Mouse (Mus musculus) gastrocnemius, adult 8-10 months (tissue): ENCODE data around the gene Slco6d1. TPM values are rescaled to one million over a fixed set of nuclear protein-coding genes. Genes with fewer than 3 reads are reported as not detected.
"Not testable (repeated sequence)": the region's sequence is repeated elsewhere in the genome, so short reads cannot be mapped to it uniquely, and the experiment has no call there.

ENCODE experiments used
- DNase-seq, 2 experiments: peaks; one replicate each; pipeline ENCODE4 v3.0.0; 2022; ENCODE audit warnings: low spot score in 2 of 2
- microRNA-seq: library from miRNA; unstranded; fragments of <30 nt; microRNA quantifications from one replicate; pipeline ENCODE4 v1.2.0, GENCODE M21; 2022
- total RNA-seq, 4 experiments: library from RNA; stranded (reverse); gene quantifications; 2 replicates each; pipeline ENCODE4 v1.2.4; 2022

Slco6d1 gene
- total RNA-seq: not detected

- no peak for DNase-seq
Observed at GRCm38 (mm10) chr1:98420824-98421223, at the start of gene Slco6d1. TSS of gene Slco6d1 (plus strand) at chr1:98421124.

GRCm38 (mm10) chr1:98392001-98392400, 28.9 kb upstream of the Slco6d1 start:
- no peak for DNase-seq

- no peak for DNase-seq
Observed at GRCm38 (mm10) chr1:98447929-98448328, 27.0 kb downstream of the Slco6d1 start.

GRCm38 (mm10) chr1:98459224-98459623, 38.3 kb downstream of the Slco6d1 start:
- not testable (repeated sequence) for DNase-seq

- DNase-seq: not testable (repeated sequence)
Observed at GRCm38 (mm10) chr1:98476381-98476780, 55.5 kb downstream of the Slco6d1 start.

- no peak for DNase-seq
Observed at GRCm38 (mm10) chr1:98479243-98479642, 58.3 kb downstream of the Slco6d1 start.

- no peak for DNase-seq
Observed at GRCm38 (mm10) chr1:98505982-98506381, 85.1 kb downstream of the Slco6d1 start.

GRCm38 (mm10) chr1:98522977-98523376, 102.1 kb downstream of the Slco6d1 start:
- no peak for DNase-seq

- no peak for DNase-seq
Observed at GRCm38 (mm10) chr1:98523537-98523936, 102.6 kb downstream of the Slco6d1 start.

GRCm38 (mm10) chr1:98528368-98528767, 107.4 kb downstream of the Slco6d1 start:
- not testable (repeated sequence) for DNase-seq

GRCm38 (mm10) chr1:98545372-98545771, 124.4 kb downstream of the Slco6d1 start:
- no peak for DNase-seq

- DNase-seq: no peak
Observed at GRCm38 (mm10) chr1:98554388-98554787, 133.5 kb downstream of the Slco6d1 start.

GRCm38 (mm10) chr1:98565701-98566100, 144.8 kb downstream of the Slco6d1 start:
- no peak for DNase-seq

Small RNA genes lying within 50 kb of the gene (microRNA-seq; reads per million reads assigned to microRNA genes)
- gene Gm26134: not detected
